Mouse (Mus musculus): ENCODE measurements at regions not wholly inside any gene's neighbourhood (a gene's known extent, or its start where the extent isn't known, plus 50 kb on each side); places are given as distances from the start of the nearest gene placed in this dataset.

DNA sequence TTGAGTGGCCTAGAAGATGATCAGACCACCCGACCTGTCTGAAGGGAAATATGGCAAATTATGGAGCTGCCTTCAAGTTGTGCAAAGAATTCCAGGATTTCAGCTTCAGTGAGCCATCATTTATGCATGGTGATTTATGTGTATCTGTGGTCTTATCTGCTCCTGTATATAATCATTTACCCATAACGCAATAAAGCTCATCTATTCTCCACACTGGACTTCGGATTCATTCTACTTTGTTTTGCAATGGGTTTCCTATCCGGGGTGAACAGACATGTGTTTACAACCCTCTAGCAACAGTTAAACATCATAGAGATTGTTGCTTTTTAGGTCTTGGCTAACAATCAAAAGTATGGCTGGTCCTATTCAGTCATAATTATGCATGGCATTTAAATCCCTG lies 145.1 kb downstream of the Pcdh10 start:
- H3K9ac ChIP-seq: no peak overlapping the region
- no peak overlapping the region for H3K4me2 ChIP-seq (replicated peaks)
- DNase-seq (ENCODE audit: low spot score): no peak
- H3K27ac ChIP-seq: no peak overlapping the region
- WGBS: 90% methylated on average over 4 of the region's 4 CpGs
- H3K36me3 ChIP-seq (replicated peaks; ENCODE audit: control insufficient read depth, insufficient read depth): no peaks in the 10 kb centered on the region
- H3K9me3 ChIP-seq (ENCODE audit: control insufficient read depth, low read length): no peaks in the 10 kb centered on the region
- H3K27me3 ChIP-seq (ENCODE audit: control insufficient read depth, insufficient read depth, low read length): no peaks in the 10 kb centered on the region
- H3K4me1 ChIP-seq (replicated peaks; ENCODE audit: control insufficient read depth, insufficient read depth, low read length): no peaks in the 10 kb centered on the region
- no peak overlapping the region for H3K4me3 ChIP-seq (replicated peaks; ENCODE audit: low read length)
- ATAC-seq (ENCODE audit: low FRiP score): no peak

DNA sequence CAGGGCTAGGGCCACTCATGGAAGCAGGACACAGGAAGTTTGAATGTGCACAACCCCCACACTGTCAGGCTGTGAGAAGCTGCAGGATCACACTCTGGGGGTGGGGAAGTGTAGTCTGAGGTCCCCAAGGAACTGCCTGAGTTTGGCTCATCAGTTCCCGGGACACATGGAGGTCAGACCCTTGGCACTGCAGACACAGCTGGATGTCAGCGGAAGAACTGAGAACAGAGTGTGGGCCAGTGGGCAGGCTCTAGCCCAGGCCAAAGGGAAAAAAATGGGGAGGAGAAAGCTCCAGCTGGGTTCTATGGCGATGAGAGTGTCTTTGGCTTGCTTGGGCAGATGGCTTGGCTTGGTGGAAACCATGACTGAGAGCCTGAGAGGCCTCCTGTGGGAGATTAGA lies 168.9 kb downstream of the Pcdh10 start:
- Histone ChIP-seq H3K9me3 (ENCODE audit: control insufficient read depth, low read length) (no peaks in the 10 kb centered on the region), H3K27me3 (ENCODE audit: control insufficient read depth, insufficient read depth, low read length) (no peaks in the 10 kb centered on the region), H3K4me1 (replicated peaks; ENCODE audit: control insufficient read depth, insufficient read depth, low read length) (no peaks in the 10 kb centered on the region), H3K4me2 (replicated peaks) (no peak overlapping the region), H3K9ac (no peak overlapping the region), H3K27ac (no peak overlapping the region), H3K4me3 (replicated peaks; ENCODE audit: low read length) (no peak overlapping the region), H3K36me3 (replicated peaks; ENCODE audit: control insufficient read depth, insufficient read depth) (no peaks in the 10 kb centered on the region)
- DNase-seq (ENCODE audit: low spot score) (no peak), ATAC-seq (ENCODE audit: low FRiP score) (no peak)
- 91% methylated on average over 3 of the region's 3 CpGs for WGBS

DNA sequence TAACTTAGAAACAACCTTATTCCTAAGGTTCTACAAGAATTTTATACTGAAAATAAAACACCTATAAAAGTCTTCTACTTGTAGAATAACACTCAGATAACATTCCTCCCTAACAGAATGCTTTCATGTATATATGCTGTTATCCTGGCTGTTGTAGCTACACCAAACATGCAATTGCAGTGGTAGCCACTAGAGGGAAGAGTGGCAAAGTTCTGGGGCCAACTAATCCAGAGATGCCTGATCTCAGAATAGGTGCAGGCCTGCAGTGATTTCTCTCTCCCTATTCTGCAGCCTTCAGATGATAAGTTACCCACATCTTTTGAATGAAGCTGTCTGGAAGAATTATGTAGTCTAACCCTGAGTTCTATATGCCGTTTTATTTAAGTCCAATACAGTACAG lies 177.5 kb downstream of the Pcdh10 start:
- WGBS: 38% methylated on average over 1 of the region's 1 CpGs
- no peaks in the 10 kb centered on the region for H3K27me3 ChIP-seq (ENCODE audit: control insufficient read depth, insufficient read depth, low read length)
- peak; percentile 78; the same call in 1 of the 2 replicates for ATAC-seq (ENCODE audit: low FRiP score)

DNA sequence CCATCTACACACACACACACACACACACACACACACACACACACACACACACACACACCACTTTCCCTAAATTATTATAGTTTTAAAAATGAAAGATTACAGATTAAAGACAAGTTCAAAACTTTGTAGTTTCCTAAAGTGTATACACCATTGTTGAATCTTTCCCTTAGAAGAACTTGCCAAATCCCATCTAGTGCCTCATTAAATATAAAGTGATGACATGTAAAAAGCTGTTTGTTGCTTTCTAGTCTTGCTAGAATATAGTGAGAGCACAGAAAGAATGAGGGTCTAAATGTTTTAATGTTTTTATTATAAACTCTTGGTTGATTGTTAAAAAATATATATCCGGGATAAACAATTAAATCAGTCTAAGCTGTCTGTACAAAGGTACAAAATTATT lies 194.8 kb downstream of the Pcdh10 start:
- Histone ChIP-seq H3K27me3 (ENCODE audit: control insufficient read depth, insufficient read depth, low read length) (no peaks in the 10 kb centered on the region), H3K9me3 (ENCODE audit: control insufficient read depth, low read length) (no peaks in the 10 kb centered on the region), H3K36me3 (replicated peaks; ENCODE audit: control insufficient read depth, insufficient read depth) (no peaks in the 10 kb centered on the region), H3K9ac (no peak overlapping the region), H3K27ac (no peak overlapping the region), H3K4me3 (replicated peaks; ENCODE audit: low read length) (no peak overlapping the region), H3K4me1 (replicated peaks; ENCODE audit: control insufficient read depth, insufficient read depth, low read length) (no peaks in the 10 kb centered on the region), H3K4me2 (replicated peaks) (no peak overlapping the region)
- no peak for ATAC-seq (ENCODE audit: low FRiP score)
- DNase-seq (ENCODE audit: low spot score): no peak
- 93% methylated on average over 1 of the region's 1 CpGs for whole genome bisulfite sequencing

More for the DNA sequence above, 177.5 kb downstream of the Pcdh10 start:
- Histone ChIP-seq H3K36me3 (replicated peaks; ENCODE audit: control insufficient read depth, insufficient read depth) (no peaks in the 10 kb centered on the region), H3K9ac (no peak overlapping the region), H3K27ac (no peak overlapping the region), H3K4me3 (replicated peaks; ENCODE audit: low read length) (no peak overlapping the region), H3K9me3 (ENCODE audit: control insufficient read depth, low read length) (no peaks in the 10 kb centered on the region), H3K4me1 (replicated peaks; ENCODE audit: control insufficient read depth, insufficient read depth, low read length) (no peaks in the 10 kb centered on the region), H3K4me2 (replicated peaks) (no peak overlapping the region)
- peak; percentile 81 for DNase-seq (ENCODE audit: low spot score)

DNA sequence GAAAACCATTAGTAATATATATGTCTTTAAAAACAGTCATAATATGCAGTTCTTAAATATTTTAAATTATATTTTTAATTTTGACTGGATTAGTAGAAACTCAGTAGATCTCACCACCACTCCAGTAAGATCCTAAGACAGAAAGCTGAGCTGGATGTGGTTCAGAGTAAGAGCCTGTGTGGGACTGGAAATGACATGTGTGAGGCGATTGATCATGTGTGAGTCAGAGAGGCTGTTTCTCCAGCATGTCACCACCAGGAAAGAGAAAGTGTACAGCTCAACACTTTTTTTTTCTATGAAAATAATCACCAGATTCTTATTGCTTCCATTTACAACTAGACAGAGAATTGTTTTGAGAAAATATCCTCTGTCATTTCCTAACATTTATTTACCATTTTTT lies 198.8 kb downstream of the Pcdh10 start:
- Histone ChIP-seq H3K9ac (no peak overlapping the region), H3K9me3 (ENCODE audit: control insufficient read depth, low read length) (no peaks in the 10 kb centered on the region), H3K27ac (no peak overlapping the region), H3K4me2 (replicated peaks) (no peak overlapping the region), H3K27me3 (ENCODE audit: control insufficient read depth, insufficient read depth, low read length) (no peaks in the 10 kb centered on the region), H3K4me3 (replicated peaks; ENCODE audit: low read length) (no peak overlapping the region), H3K36me3 (replicated peaks; ENCODE audit: control insufficient read depth, insufficient read depth) (no peaks in the 10 kb centered on the region), H3K4me1 (replicated peaks; ENCODE audit: control insufficient read depth, insufficient read depth, low read length) (no peaks in the 10 kb centered on the region)
- ATAC-seq (ENCODE audit: low FRiP score) (no peak), DNase-seq (ENCODE audit: low spot score) (no peak)
- 85% methylated on average over 1 of the region's 1 CpGs for WGBS

DNA sequence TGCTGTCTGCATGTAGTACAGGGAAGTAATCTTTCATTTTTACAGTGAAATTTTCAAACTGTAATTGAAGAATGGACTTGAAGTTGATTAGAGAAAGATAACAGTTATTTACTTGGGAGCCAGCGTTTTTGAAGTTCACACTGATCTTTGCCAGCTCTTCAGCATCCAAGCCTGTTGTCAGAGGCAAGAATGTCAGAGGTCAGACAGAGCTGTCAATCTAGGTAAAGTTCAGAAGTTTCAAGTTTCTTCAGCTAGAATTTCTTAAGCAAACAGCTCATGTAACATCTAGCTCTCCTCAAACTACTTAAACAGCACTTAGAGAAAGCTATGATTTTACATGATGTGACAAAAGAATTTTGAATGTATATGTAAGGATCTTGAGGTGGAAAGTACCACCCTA lies 215.4 kb downstream of the Pcdh10 start:
- Histone ChIP-seq H3K36me3 (replicated peaks; ENCODE audit: control insufficient read depth, insufficient read depth) (no peaks in the 10 kb centered on the region), H3K4me1 (replicated peaks; ENCODE audit: control insufficient read depth, insufficient read depth, low read length) (no peaks in the 10 kb centered on the region), H3K27me3 (ENCODE audit: control insufficient read depth, insufficient read depth, low read length) (no peaks in the 10 kb centered on the region), H3K27ac (no peak overlapping the region), H3K4me3 (replicated peaks; ENCODE audit: low read length) (no peak overlapping the region), H3K9me3 (ENCODE audit: control insufficient read depth, low read length) (no peaks in the 10 kb centered on the region), H3K9ac (no peak overlapping the region), H3K4me2 (replicated peaks) (no peak overlapping the region)
- WGBS: 62% methylated on average over 1 of the region's 1 CpGs
- ATAC-seq (ENCODE audit: low FRiP score): no peak
- DNase-seq (ENCODE audit: low spot score): no peak

DNA sequence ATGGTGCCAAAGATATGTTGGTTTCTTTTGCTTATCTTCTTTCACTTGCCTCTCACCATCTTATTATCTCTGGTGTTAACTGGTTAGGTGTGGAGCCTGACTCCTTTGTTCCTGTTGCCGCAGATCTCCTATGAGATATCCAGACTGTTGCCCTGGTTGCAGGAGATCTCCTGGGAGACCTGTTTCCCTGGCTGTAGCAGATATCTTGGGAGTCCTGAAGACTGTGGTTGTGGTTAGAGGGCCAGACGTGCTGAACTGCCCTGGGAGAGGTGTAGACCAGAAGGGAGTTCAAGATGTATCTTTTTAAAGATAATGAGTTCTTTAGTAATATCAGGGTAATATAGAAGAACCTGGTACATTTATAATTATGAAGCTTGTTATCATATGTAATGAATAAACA lies 224.1 kb downstream of the Pcdh10 start:
- no peaks in the 10 kb centered on the region for H3K9me3 ChIP-seq (ENCODE audit: control insufficient read depth, low read length)
- no peak overlapping the region for H3K4me3 ChIP-seq (replicated peaks; ENCODE audit: low read length)
- DNase-seq (ENCODE audit: low spot score) (no peak), ATAC-seq (ENCODE audit: low FRiP score) (no peak)
- no peak overlapping the region for H3K4me2 ChIP-seq (replicated peaks)
- H3K27ac ChIP-seq: no peak overlapping the region
- no peak overlapping the region for H3K9ac ChIP-seq
- H3K27me3 ChIP-seq (ENCODE audit: control insufficient read depth, insufficient read depth, low read length): no peaks in the 10 kb centered on the region
- 70% methylated on average over 2 of the region's 2 CpGs for WGBS
- no peaks in the 10 kb centered on the region for H3K36me3 ChIP-seq (replicated peaks; ENCODE audit: control insufficient read depth, insufficient read depth)
- no peaks in the 10 kb centered on the region for H3K4me1 ChIP-seq (replicated peaks; ENCODE audit: control insufficient read depth, insufficient read depth, low read length)

DNA sequence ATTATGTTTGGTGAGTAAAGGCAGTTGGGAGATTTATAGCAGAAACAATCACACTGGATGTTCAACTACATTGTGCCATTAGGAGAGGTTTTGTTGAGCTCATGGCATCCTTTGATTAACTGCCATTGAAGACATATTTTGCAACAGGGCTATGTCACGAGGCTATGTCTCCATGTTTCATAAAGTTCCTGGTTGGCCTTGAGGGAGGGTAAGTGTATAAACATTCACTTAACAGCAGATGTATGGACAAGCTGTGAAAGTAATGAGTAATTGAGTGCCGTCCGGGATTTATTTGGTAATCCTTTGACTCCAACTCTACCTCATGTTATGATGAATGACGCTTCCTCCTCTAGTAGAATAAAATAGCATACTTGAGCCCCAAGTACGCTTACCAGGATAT lies 225.0 kb downstream of the Pcdh10 start:
- Histone ChIP-seq H3K4me3 (replicated peaks; ENCODE audit: low read length) (no peak overlapping the region), H3K36me3 (replicated peaks; ENCODE audit: control insufficient read depth, insufficient read depth) (no peaks in the 10 kb centered on the region), H3K27me3 (ENCODE audit: control insufficient read depth, insufficient read depth, low read length) (no peaks in the 10 kb centered on the region), H3K4me2 (replicated peaks) (no peak overlapping the region), H3K4me1 (replicated peaks; ENCODE audit: control insufficient read depth, insufficient read depth, low read length) (no peaks in the 10 kb centered on the region), H3K27ac (no peak overlapping the region), H3K9ac (no peak overlapping the region), H3K9me3 (ENCODE audit: control insufficient read depth, low read length) (no peaks in the 10 kb centered on the region)
- no peak for DNase-seq (ENCODE audit: low spot score)
- WGBS: 72% methylated on average over 5 of the region's 5 CpGs
- no peak for ATAC-seq (ENCODE audit: low FRiP score)

DNA sequence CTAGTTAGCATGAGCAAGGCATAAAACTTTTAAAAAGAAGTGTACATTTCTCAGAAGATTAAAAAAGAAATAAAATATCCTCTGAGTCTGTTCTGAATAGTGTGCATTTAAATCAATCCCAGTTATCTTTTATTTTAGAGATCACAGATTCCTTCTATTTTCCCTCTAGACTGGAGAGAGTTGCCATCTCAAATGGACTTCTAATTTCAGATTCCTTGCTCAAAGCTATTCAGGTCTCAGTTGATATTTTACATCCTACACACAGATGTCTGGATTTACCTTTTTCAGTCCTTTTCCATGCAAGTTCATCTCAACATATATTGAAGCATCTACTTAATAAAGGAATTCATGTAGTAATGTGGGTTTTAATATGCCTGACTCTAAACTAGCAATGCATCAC lies 242.5 kb downstream of the Pcdh10 start:
- Histone ChIP-seq H3K9me3 (ENCODE audit: control insufficient read depth, low read length) (no peaks in the 10 kb centered on the region), H3K4me1 (replicated peaks; ENCODE audit: control insufficient read depth, insufficient read depth, low read length) (no peaks in the 10 kb centered on the region), H3K27ac (no peak overlapping the region), H3K27me3 (ENCODE audit: control insufficient read depth, insufficient read depth, low read length) (no peaks in the 10 kb centered on the region), H3K9ac (no peak overlapping the region), H3K4me2 (replicated peaks) (no peak overlapping the region), H3K36me3 (replicated peaks; ENCODE audit: control insufficient read depth, insufficient read depth) (no peaks in the 10 kb centered on the region), H3K4me3 (replicated peaks; ENCODE audit: low read length) (no peak overlapping the region)
- DNase-seq (ENCODE audit: low spot score): no peak
- no peak for ATAC-seq (ENCODE audit: low FRiP score)

DNA sequence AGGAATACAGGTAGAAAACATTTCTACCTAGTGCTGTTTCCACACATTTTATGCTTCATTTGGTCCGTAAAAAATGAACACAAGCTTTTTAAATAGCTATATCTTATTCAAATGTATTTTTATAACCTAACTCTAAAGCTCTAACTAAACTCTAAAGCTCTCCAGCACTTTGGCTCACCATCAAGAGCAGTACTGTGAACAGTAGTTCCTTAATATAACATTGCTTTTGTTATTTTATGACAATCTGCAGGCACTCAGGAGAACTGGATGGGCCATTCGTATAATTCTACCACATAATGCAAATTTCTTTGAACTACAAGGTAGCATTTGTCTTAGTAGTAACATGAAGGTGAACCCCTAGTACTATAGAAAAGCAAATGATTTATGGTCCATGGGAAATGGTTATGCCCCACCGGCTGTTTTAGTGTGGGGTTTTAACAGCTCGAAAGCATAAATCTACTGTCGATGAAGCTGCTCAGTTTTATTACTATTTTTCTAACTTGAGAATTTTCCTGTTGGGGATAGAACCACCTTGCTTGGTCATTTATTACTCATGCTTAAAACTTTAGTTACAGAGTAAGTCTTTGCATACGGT lies 267.8 kb downstream of the Pcdh10 start:
- H3K27me3 ChIP-seq (ENCODE audit: control insufficient read depth, insufficient read depth, low read length): no peaks in the 10 kb centered on the region
- H3K4me1 ChIP-seq (replicated peaks; ENCODE audit: control insufficient read depth, insufficient read depth, low read length): no peaks in the 10 kb centered on the region
- H3K36me3 ChIP-seq (replicated peaks; ENCODE audit: control insufficient read depth, insufficient read depth): no peaks in the 10 kb centered on the region
- no peaks in the 10 kb centered on the region for H3K9me3 ChIP-seq (ENCODE audit: control insufficient read depth, low read length)
- no peak for ATAC-seq (ENCODE audit: low FRiP score)
- 87% methylated on average over 6 of the region's 6 CpGs for WGBS
- no peak overlapping the region for H3K4me3 ChIP-seq (replicated peaks; ENCODE audit: low read length)
- H3K4me2 ChIP-seq (replicated peaks): no peak overlapping the region
- H3K9ac ChIP-seq: no peak overlapping the region
- H3K27ac ChIP-seq: no peak overlapping the region
- DNase-seq (ENCODE audit: low spot score): no peak
